Mouse (Mus musculus) stomach, postnatal 0 days (tissue): ENCODE results near the gene Ap5z1.

Experiments used
- CTCF ChIP-seq: IDR thresholded peaks from 2 replicates; pipeline ENCODE4 v1.5.1; 2016; ENCODE audit warnings: antibody characterized with exemption, low read depth, mild to moderate bottlenecking, moderate library complexity
- EP300 ChIP-seq: optimal IDR thresholded peaks from 2 replicates; pipeline ENCODE3; 2016; ENCODE audit warnings: antibody characterized with exemption

GRCm38 (mm10) chr5:142417104-142417503 lies 46.6 kb upstream of the Ap5z1 start:
- TF ChIP-seq CTCF (no peak), EP300 (no peak)
